Mouse (Mus musculus): ENCODE measurements around the gene Grhl1. TPM values are rescaled to one million over a fixed set of nuclear protein-coding genes. Genes with fewer than 3 reads are reported as not detected.

Grhl1 gene
- polyA plus RNA-seq, 1 experiment: 0.43 TPM

- no peak for TF ChIP-seq GATA1 (IDR thresholded peaks at IDR 0.05; ENCODE audit: borderline replicate concordance, low read length)
- no peak for TF ChIP-seq FLI1 (IDR thresholded peaks at IDR 0.05; ENCODE audit: low read length)
- H3K27me3 ChIP-seq (replicated peaks): peaks cover 2% of the 10 kb centered on the region
- no peak overlapping the region for H3K4me3 ChIP-seq (replicated peaks)
- H3K9me3 ChIP-seq: no peaks in the 10 kb centered on the region
- H3K36me3 ChIP-seq (replicated peaks; ENCODE audit: low read length): peaks cover 63% of the 10 kb centered on the region
- peaks cover 8% of the 10 kb centered on the region for H3K4me1 ChIP-seq
Observed at GRCm38 (mm10) chr12:24612591-24612990, 40.5 kb downstream of the Grhl1 start.

GRCm38 (mm10) chr12:24614452-24615075, 42.5 kb downstream of the Grhl1 start:
- TF ChIP-seq GATA1 (IDR thresholded peaks at IDR 0.05; ENCODE audit: borderline replicate concordance, low read length) (no peak), FLI1 (IDR thresholded peaks at IDR 0.05; ENCODE audit: low read length) (no peak)
- no peak overlapping the region for H3K4me3 ChIP-seq (replicated peaks)
- H3K9me3 ChIP-seq: no peaks in the 10 kb centered on the region
- peaks cover 8% of the 10 kb centered on the region for H3K4me1 ChIP-seq
- peaks cover 49% of the 10 kb centered on the region for H3K36me3 ChIP-seq (replicated peaks; ENCODE audit: low read length)
- H3K27me3 ChIP-seq (replicated peaks): peaks cover 10% of the 10 kb centered on the region

GRCm38 (mm10) chr12:24615140-24615539, 43.1 kb downstream of the Grhl1 start:
- peaks cover 5% of the 10 kb centered on the region for H3K4me1 ChIP-seq
- H3K9me3 ChIP-seq: no peaks in the 10 kb centered on the region
- H3K36me3 ChIP-seq (replicated peaks; ENCODE audit: low read length): peaks cover 43% of the 10 kb centered on the region
- H3K27me3 ChIP-seq (replicated peaks): peaks cover 13% of the 10 kb centered on the region
- H3K4me3 ChIP-seq (replicated peaks): no peak overlapping the region
- TF ChIP-seq GATA1 (IDR thresholded peaks at IDR 0.05; ENCODE audit: borderline replicate concordance, low read length) (no peak), FLI1 (IDR thresholded peaks at IDR 0.05; ENCODE audit: low read length) (no peak)

GRCm38 (mm10) chr12:24619436-24619835, 47.4 kb downstream of the Grhl1 start:
- Histone ChIP-seq H3K4me3 (replicated peaks) (no peak overlapping the region), H3K4me1 (no peaks in the 10 kb centered on the region), H3K27me3 (replicated peaks) (peaks cover 28% of the 10 kb centered on the region), H3K9me3 (no peaks in the 10 kb centered on the region), H3K36me3 (replicated peaks; ENCODE audit: low read length) (peaks cover 8% of the 10 kb centered on the region)
- TF ChIP-seq FLI1 (IDR thresholded peaks at IDR 0.05; ENCODE audit: low read length): no peak
- no peak for TF ChIP-seq GATA1 (IDR thresholded peaks at IDR 0.05; ENCODE audit: borderline replicate concordance, low read length)

GRCm38 (mm10) chr12:24623486-24624251, 51.6 kb downstream of the Grhl1 start:
- Histone ChIP-seq H3K27me3 (replicated peaks) (peaks cover 48% of the 10 kb centered on the region), H3K4me1 (peaks cover 5% of the 10 kb centered on the region; the same call in 1 of the 2 replicates), H3K9me3 (no peaks in the 10 kb centered on the region), H3K36me3 (replicated peaks; ENCODE audit: low read length) (no peaks in the 10 kb centered on the region), H3K4me3 (replicated peaks) (no peak overlapping the region)
- TF ChIP-seq FLI1 (IDR thresholded peaks at IDR 0.05; ENCODE audit: low read length) (no peak), GATA1 (IDR thresholded peaks at IDR 0.05; ENCODE audit: borderline replicate concordance, low read length) (no peak)

DNA sequence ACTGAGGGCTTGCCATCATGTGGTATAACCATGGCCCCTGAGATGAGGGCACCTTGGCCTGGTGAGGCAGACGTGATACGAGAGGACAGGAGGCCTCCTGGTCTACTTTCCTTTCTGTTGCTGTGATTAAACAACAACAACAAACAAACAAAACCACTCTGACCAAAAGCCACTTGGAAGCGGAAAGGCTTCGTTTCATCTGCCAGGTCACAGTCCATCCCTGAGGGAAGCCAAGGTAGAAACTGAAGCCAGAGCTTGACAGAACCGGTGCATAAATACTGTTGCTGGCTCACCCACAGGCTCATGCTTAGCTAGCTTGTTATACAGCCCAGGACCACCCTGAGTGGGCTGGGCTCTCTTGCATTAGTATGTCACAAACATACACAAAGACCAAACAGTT, 54.3 kb downstream of the Grhl1 start:
- H3K4me1 ChIP-seq: peaks cover 10% of the 10 kb centered on the region
- peaks cover 35% of the 10 kb centered on the region for H3K27me3 ChIP-seq (replicated peaks)
- no peaks in the 10 kb centered on the region for H3K9me3 ChIP-seq
- TF ChIP-seq FLI1 (IDR thresholded peaks at IDR 0.05; ENCODE audit: low read length) (no peak), GATA1 (IDR thresholded peaks at IDR 0.05; ENCODE audit: borderline replicate concordance, low read length) (no peak)
- H3K4me3 ChIP-seq (replicated peaks): no peak overlapping the region
- H3K36me3 ChIP-seq (replicated peaks; ENCODE audit: low read length): no peaks in the 10 kb centered on the region

DNA sequence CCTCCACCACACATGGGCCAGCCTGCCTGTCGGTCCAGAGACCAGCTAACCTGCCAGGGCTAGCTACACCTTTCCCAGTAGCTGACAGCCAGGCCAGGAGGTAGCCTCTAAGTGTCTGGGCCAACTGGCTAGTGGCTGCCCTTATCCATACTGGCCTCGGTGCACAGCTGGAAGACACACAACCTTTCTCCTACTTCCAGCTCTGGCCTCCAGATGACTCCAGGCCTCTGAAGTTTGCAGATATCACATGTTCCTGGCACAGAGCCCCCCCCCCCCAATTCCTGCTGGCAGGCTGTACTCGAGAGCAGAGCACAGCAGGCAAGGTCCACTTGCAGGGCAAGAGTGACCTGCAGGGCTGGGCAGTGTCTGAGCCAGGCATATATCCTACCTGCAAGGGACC, 55.1 kb downstream of the Grhl1 start:
- Histone ChIP-seq H3K9me3 (no peaks in the 10 kb centered on the region), H3K4me1 (peaks cover 12% of the 10 kb centered on the region), H3K4me3 (replicated peaks) (no peak overlapping the region), H3K36me3 (replicated peaks; ENCODE audit: low read length) (no peaks in the 10 kb centered on the region), H3K27me3 (replicated peaks) (peaks cover 35% of the 10 kb centered on the region)
- no peak for TF ChIP-seq GATA1 (IDR thresholded peaks at IDR 0.05; ENCODE audit: borderline replicate concordance, low read length)
- TF ChIP-seq FLI1 (IDR thresholded peaks at IDR 0.05; ENCODE audit: low read length): no peak

DNA sequence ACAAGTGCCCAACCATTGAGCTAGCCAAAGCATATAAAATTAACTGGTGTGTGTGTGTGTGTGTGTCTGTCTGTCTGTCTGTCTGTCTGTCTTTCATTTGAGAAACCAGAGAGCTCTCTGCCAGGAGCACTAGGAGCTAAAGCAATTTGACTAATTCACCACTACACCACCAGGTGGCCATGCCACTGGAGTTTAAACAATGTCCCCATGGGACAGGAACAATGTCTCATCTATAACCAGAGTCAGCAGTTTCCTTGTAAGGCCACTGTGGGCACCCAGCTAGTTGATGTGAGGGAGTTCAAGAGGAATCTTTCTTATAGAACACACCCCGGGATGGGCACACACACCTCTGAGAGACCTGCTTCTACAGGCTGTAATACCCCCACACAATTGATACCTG, 58.1 kb downstream of the Grhl1 start:
- H3K4me1 ChIP-seq: peaks cover 37% of the 10 kb centered on the region
- H3K4me3 ChIP-seq (replicated peaks): no peak overlapping the region
- H3K36me3 ChIP-seq (replicated peaks; ENCODE audit: low read length): no peaks in the 10 kb centered on the region
- no peaks in the 10 kb centered on the region for H3K9me3 ChIP-seq
- TF ChIP-seq GATA1 (IDR thresholded peaks at IDR 0.05; ENCODE audit: borderline replicate concordance, low read length) (no peak), FLI1 (IDR thresholded peaks at IDR 0.05; ENCODE audit: low read length) (no peak)
- peaks cover 20% of the 10 kb centered on the region for H3K27me3 ChIP-seq (replicated peaks)

GRCm38 (mm10) chr12:24632404-24632803, 60.3 kb downstream of the Grhl1 start:
- no peaks in the 10 kb centered on the region for H3K36me3 ChIP-seq (replicated peaks; ENCODE audit: low read length)
- no peaks in the 10 kb centered on the region for H3K9me3 ChIP-seq
- H3K4me3 ChIP-seq (replicated peaks): no peak overlapping the region
- H3K4me1 ChIP-seq: peaks cover 43% of the 10 kb centered on the region
- peaks cover 12% of the 10 kb centered on the region for H3K27me3 ChIP-seq (replicated peaks)
- TF ChIP-seq GATA1 (IDR thresholded peaks at IDR 0.05; ENCODE audit: borderline replicate concordance, low read length) (no peak), FLI1 (IDR thresholded peaks at IDR 0.05; ENCODE audit: low read length) (no peak)

DNA sequence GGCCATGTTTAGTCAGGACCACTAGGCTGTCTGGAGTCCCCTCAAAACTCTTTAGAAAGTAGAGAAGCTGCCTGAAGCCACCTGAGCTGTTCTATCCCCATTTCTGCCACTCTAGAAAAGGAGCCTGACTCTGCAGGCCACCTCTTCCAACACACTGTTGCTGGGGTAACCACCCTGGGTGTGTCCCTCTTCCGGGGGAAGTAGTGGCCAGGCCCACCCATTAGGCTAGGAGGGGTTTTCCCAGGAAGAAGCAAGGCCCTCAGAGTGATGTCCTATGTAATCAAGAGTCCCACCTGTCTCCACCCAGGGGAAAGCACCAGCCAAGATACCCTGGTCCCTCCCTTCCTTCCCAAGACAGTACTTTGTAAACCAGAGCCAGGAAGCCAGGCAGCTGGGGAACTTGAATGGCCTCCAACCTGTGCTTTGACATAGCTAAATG, 61.7 kb downstream of the Grhl1 start:
- Histone ChIP-seq H3K9me3 (no peaks in the 10 kb centered on the region), H3K27me3 (replicated peaks) (peaks cover 6% of the 10 kb centered on the region), H3K36me3 (replicated peaks; ENCODE audit: low read length) (no peaks in the 10 kb centered on the region), H3K4me1 (peaks cover 45% of the 10 kb centered on the region), H3K4me3 (replicated peaks) (no peak overlapping the region)
- no peak for TF ChIP-seq GATA1 (IDR thresholded peaks at IDR 0.05; ENCODE audit: borderline replicate concordance, low read length)
- no peak for TF ChIP-seq FLI1 (IDR thresholded peaks at IDR 0.05; ENCODE audit: low read length)
